Mouse (Mus musculus): ENCODE data around the gene Pnp2.

Pnp2 gene

GRCm38 (mm10) chr14:51008781-51009180 is 53.0 kb downstream of the Pnp2 start:
- no peak for DNase-seq (ENCODE audit: low spot score)

GRCm38 (mm10) chr14:51009572-51009971 is 53.8 kb downstream of the Pnp2 start:
- no peak for DNase-seq (ENCODE audit: low spot score)

All from spleen, adult 12 weeks (tissue).